Mouse (Mus musculus): ENCODE measurements around the gene B130006D01Rik. TPM values are rescaled to one million over a fixed set of nuclear protein-coding genes. Genes with fewer than 3 reads are reported as not detected.
"Not testable (repeated sequence)": the region's sequence is repeated elsewhere in the genome, so short reads cannot be mapped to it uniquely, and the experiment has no call there.

The B130006D01Rik gene
- polyA plus RNA-seq, 1 experiment from 2014 or later, result 1.3 TPM

GRCm38 (mm10) chr11:95755137-95755536 lies 31.8 kb downstream of the B130006D01Rik start:
- not testable (repeated sequence) for H3K4me3 ChIP-seq (replicated peaks); H3K27me3 ChIP-seq; H3K4me2 ChIP-seq; H3K9me3 ChIP-seq (replicated peaks); ATAC-seq (replicated peaks; ENCODE audit: low FRiP score); H3K9ac ChIP-seq; H3K27ac ChIP-seq; H3K4me1 ChIP-seq
- WGBS, result 97% methylated on average over 4 of the region's 4 CpGs
- H3K36me3 ChIP-seq, result peaks cover 61% of the 10 kb centered on the region

- Histone ChIP-seq H3K4me2 (no peak overlapping the region), H3K9me3 (replicated peaks) (no peaks in the 10 kb centered on the region), H3K4me1 (peaks cover 4% of the 10 kb centered on the region), H3K36me3 (peaks cover 44% of the 10 kb centered on the region), H3K9ac (no peak overlapping the region), H3K27me3 (no peaks in the 10 kb centered on the region), H3K4me3 (replicated peaks) (no peak overlapping the region), H3K27ac (no peak overlapping the region)
- ATAC-seq (replicated peaks; ENCODE audit: low FRiP score), result no peak
- 84% methylated on average over 5 of the region's 5 CpGs for WGBS
Observed at GRCm38 (mm10) chr11:95760521-95760920, 37.1 kb downstream of the B130006D01Rik start.

- Histone ChIP-seq H3K27me3 (no peaks in the 10 kb centered on the region), H3K4me1 (peaks cover 4% of the 10 kb centered on the region), H3K4me2 (no peak overlapping the region), H3K27ac (0 out of 2 replicates have a peak overlapping the region, but pooled peaks have one; percentile 28), H3K9me3 (replicated peaks) (no peaks in the 10 kb centered on the region), H3K9ac (no peak overlapping the region), H3K36me3 (peaks cover 36% of the 10 kb centered on the region), H3K4me3 (replicated peaks) (no peak overlapping the region)
- WGBS, result 72% methylated on average over 4 of the region's 4 CpGs
- no peak for ATAC-seq (replicated peaks; ENCODE audit: low FRiP score)
Observed at GRCm38 (mm10) chr11:95762996-95763395, 39.6 kb downstream of the B130006D01Rik start.

GRCm38 (mm10) chr11:95764806-95765205 lies 41.4 kb downstream of the B130006D01Rik start:
- Histone ChIP-seq H3K9ac (no peak overlapping the region), H3K9me3 (replicated peaks) (no peaks in the 10 kb centered on the region), H3K4me3 (replicated peaks) (no peak overlapping the region), H3K36me3 (peaks cover 48% of the 10 kb centered on the region), H3K4me2 (no peak overlapping the region), H3K27me3 (no peaks in the 10 kb centered on the region), H3K4me1 (peaks cover 4% of the 10 kb centered on the region), H3K27ac (peak overlapping the region; percentile 66; the same call in 1 of the 2 replicates)
- 71% methylated on average over 8 of the region's 8 CpGs for WGBS
- ATAC-seq (replicated peaks; ENCODE audit: low FRiP score), result no peak

- Histone ChIP-seq H3K27me3 (no peaks in the 10 kb centered on the region), H3K9me3 (replicated peaks) (no peaks in the 10 kb centered on the region), H3K9ac (no peak overlapping the region), H3K36me3 (peaks cover 52% of the 10 kb centered on the region), H3K4me3 (replicated peaks) (no peak overlapping the region), H3K4me2 (no peak overlapping the region), H3K4me1 (peaks cover 4% of the 10 kb centered on the region), H3K27ac (peak overlapping the region; percentile 66)
- no peak for ATAC-seq (replicated peaks; ENCODE audit: low FRiP score)
- 62% methylated on average over 10 of the region's 10 CpGs for WGBS
Observed at GRCm38 (mm10) chr11:95765334-95765733, 41.9 kb downstream of the B130006D01Rik start.

GRCm38 (mm10) chr11:95768244-95768643 lies 44.9 kb downstream of the B130006D01Rik start:
- WGBS, result 66% methylated on average over 6 of the region's 6 CpGs
- Histone ChIP-seq H3K9me3 (replicated peaks) (no peaks in the 10 kb centered on the region), H3K9ac (no peak overlapping the region), H3K36me3 (peaks cover 53% of the 10 kb centered on the region), H3K4me1 (peaks cover 9% of the 10 kb centered on the region), H3K27ac (no peak overlapping the region), H3K27me3 (no peaks in the 10 kb centered on the region), H3K4me2 (no peak overlapping the region), H3K4me3 (replicated peaks) (no peak overlapping the region)
- ATAC-seq (replicated peaks; ENCODE audit: low FRiP score), result no peak

- H3K9me3 ChIP-seq (replicated peaks), result no peaks in the 10 kb centered on the region
- 92% methylated on average over 10 of the region's 10 CpGs for WGBS
- H3K27me3 ChIP-seq, result no peaks in the 10 kb centered on the region
- no peak overlapping the region for H3K4me2 ChIP-seq
- no peak overlapping the region for H3K9ac ChIP-seq
- no peak overlapping the region for H3K4me3 ChIP-seq (replicated peaks)
- H3K27ac ChIP-seq, result no peak overlapping the region
- ATAC-seq (replicated peaks; ENCODE audit: low FRiP score), result no peak
- H3K36me3 ChIP-seq, result peaks cover 43% of the 10 kb centered on the region
- peaks cover 9% of the 10 kb centered on the region for H3K4me1 ChIP-seq
Observed at GRCm38 (mm10) chr11:95769208-95769607, 45.8 kb downstream of the B130006D01Rik start.

GRCm38 (mm10) chr11:95770720-95771364 lies 47.5 kb downstream of the B130006D01Rik start:
- Histone ChIP-seq H3K9me3 (replicated peaks) (no peaks in the 10 kb centered on the region), H3K4me3 (replicated peaks) (no peak overlapping the region), H3K9ac (no peak overlapping the region), H3K36me3 (peaks cover 36% of the 10 kb centered on the region), H3K4me2 (no peak overlapping the region), H3K4me1 (0 out of 2 replicates have a peak, but pooled peaks cover 4% of the 10 kb centered on the region), H3K27me3 (no peaks in the 10 kb centered on the region), H3K27ac (0 out of 2 replicates have a peak overlapping the region, but pooled peaks have one; percentile 1)
- ATAC-seq (replicated peaks; ENCODE audit: low FRiP score), result no peak
- WGBS, result 71% methylated on average over 9 of the region's 9 CpGs

GRCm38 (mm10) chr11:95771665-95772064 lies 48.3 kb downstream of the B130006D01Rik start:
- Histone ChIP-seq H3K4me3 (replicated peaks) (no peak overlapping the region), H3K27me3 (no peaks in the 10 kb centered on the region), H3K4me2 (no peak overlapping the region), H3K9me3 (replicated peaks) (no peaks in the 10 kb centered on the region), H3K36me3 (peaks cover 38% of the 10 kb centered on the region), H3K4me1 (0 out of 2 replicates have a peak, but pooled peaks cover 4% of the 10 kb centered on the region), H3K9ac (no peak overlapping the region), H3K27ac (0 out of 2 replicates have a peak overlapping the region, but pooled peaks have one; percentile 1)
- WGBS, result 70% methylated on average over 8 of the region's 8 CpGs
- ATAC-seq (replicated peaks; ENCODE audit: low FRiP score), result no peak

GRCm38 (mm10) chr11:95773264-95773663 lies 49.9 kb downstream of the B130006D01Rik start:
- Histone ChIP-seq H3K27me3 (no peaks in the 10 kb centered on the region), H3K4me3 (replicated peaks) (no peak overlapping the region), H3K4me1 (0 out of 2 replicates have a peak, but pooled peaks cover 4% of the 10 kb centered on the region), H3K9me3 (replicated peaks) (no peaks in the 10 kb centered on the region), H3K27ac (no peak overlapping the region), H3K4me2 (no peak overlapping the region), H3K9ac (no peak overlapping the region), H3K36me3 (peaks cover 28% of the 10 kb centered on the region; the same call in 1 of the 2 replicates)
- 82% methylated on average over 3 of the region's 3 CpGs for WGBS
- no peak for ATAC-seq (replicated peaks; ENCODE audit: low FRiP score)

Data from kidney, embryonic 15.5 days (tissue).